Mouse (Mus musculus) gastrocnemius, postnatal 10 days (tissue): ENCODE measurements around the gene Washc1. TPM values are rescaled to one million over a fixed set of nuclear protein-coding genes. Genes with fewer than 3 reads are reported as not detected.
"Not testable (repeated sequence)": the region's sequence is repeated elsewhere in the genome, so short reads cannot be mapped to it uniquely, and the experiment has no call there.

Experiments
- DNase-seq: peaks from one replicate; pipeline ENCODE4 v3.0.0; 2021; ENCODE audit warnings: mixed read lengths
- long read RNA-seq, 2 experiments: library from polyadenylated mRNA; stranded (forward); transcript quantifications; one replicate each; pipeline ENCODE4 v2.0.0; 2021
- total RNA-seq, 2 experiments: library from RNA; stranded (reverse); gene quantifications; 2 replicates each; pipeline ENCODE4 v1.2.3; 2021

Gene Washc1
- 10 to 100 TPM; 16.4 to 17.2 TPM for total RNA-seq
- long read RNA-seq, experiment 1, transcript Washc1-201 (11 exons, 2,905 nt) = major isoform, 7 of 16 reads
- long read RNA-seq, experiment 1, partial matches to known transcripts = 1 of 16 reads
- long read RNA-seq, experiment 1, other reads (novel, unspliced or antisense) = 4 of 16 reads
- long read RNA-seq, experiment 2, partial matches to known transcripts = 1 of 8 reads
- long read RNA-seq, experiment 2, other reads (novel, unspliced or antisense) = 1 of 8 reads

DNA sequence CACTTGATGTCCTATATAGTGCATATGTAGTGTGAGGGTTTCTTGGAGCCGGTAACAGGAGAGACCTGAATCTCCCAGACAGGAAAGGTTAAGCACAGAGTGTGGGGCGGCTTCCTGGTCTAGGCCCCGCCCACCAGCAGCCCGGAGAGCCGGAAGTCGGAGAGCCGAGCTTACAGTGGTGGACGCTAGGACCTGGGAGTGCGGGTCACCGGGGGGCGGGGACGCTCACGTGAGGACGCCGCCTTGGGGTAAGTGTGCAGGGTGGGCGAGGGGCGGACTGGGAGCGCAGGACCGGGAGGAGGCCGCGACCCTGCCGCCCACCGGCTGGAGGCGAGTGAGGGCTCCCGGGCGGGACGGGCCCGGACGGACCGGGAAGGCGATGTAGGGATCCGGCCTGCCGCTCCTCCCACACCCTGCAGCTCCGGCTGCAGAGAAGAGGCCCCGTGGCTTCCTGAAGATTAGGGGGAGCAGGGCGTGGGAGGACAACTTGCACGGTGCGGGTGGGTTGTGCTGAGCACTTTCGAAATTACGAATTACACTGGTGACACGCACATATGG, at the start of gene Washc1:
TSS of gene Washc1 (plus strand) at position 144 of the 558 bp plus-strand sequence.
- peak; percentile 88 for DNase-seq

GRCm38 (mm10) chr17:66065115-66065514, 46.2 kb upstream of the Washc1 start:
- DNase-seq = no peak

- not testable (repeated sequence) for DNase-seq
These were observed 42.3 kb upstream of the Washc1 start for GRCm38 (mm10) chr17:66069036-66069435.

- DNase-seq = no peak
These were observed 37.4 kb upstream of the Washc1 start for GRCm38 (mm10) chr17:66073971-66074370.

DNA sequence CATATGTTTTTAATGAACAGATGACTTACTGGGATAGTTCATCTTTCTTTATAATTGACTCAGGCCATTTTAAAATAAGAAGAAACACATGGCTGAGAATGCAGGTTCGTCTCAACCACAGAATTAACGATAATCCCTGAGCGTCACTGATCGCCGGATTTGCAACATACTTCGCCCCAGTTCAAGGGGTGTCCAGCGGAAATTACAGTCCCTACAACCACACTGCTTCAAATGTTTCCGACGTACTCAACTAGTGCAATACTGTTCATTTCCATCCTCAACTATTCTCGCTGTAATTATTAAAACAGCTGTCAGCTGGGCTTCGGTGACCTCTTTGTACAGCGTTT, 35.5 kb upstream of the Washc1 start:
- no peak for DNase-seq

- DNase-seq = peak; percentile 52
These were observed 35.0 kb upstream of the Washc1 start for GRCm38 (mm10) chr17:66076174-66076927.

DNA sequence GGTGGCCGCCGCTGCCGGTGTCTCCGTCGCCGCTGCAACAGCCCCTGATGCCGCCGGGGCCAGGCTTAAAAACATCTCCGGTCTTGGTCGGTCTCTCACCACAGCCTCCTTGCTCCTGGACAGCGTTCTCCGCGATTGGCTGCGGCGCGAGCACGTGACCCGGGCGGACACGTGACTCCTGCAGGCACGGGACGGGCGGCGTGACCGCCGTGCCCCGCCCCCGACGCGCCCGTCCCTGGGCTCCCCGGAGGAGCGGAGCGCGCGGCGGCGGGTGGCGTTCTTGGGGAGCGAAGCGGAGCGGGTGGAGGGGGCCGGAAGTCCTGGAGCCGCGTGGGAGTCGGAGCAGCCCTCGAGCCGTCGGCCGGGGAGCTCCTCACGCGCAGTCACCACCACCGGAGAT, 34.4 kb upstream of the Washc1 start, which contains the start of gene Ankrd12:
TSS of gene Ankrd12 (minus strand) at position 156 of the 400 bp plus-strand sequence.
- peak; percentile 96 for DNase-seq

- DNase-seq = no peak
These were observed 33.9 kb upstream of the Washc1 start for GRCm38 (mm10) chr17:66077437-66077850.

DNA sequence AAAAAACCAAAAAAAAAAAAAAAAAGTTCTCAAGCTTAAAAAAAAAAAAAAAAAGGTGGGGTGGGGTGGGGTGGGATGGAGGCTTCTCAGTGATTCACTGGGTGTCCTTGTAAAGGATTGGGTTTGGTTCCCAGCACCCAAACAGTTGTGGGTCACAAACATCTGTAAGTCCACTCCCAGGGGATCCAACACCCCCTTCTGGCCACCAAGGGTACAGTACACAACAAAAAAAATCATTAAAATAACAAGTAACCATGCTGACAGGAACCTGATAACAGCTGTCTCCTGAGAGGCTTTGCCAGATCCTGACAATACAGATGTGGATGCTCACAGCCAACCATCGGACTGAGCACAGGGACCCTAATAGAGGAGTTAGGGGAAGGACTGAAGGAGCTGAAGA, 26.9 kb upstream of the Washc1 start:
- no peak for DNase-seq

GRCm38 (mm10) chr17:66085038-66085437, 26.3 kb upstream of the Washc1 start:
- DNase-seq = no peak

DNA sequence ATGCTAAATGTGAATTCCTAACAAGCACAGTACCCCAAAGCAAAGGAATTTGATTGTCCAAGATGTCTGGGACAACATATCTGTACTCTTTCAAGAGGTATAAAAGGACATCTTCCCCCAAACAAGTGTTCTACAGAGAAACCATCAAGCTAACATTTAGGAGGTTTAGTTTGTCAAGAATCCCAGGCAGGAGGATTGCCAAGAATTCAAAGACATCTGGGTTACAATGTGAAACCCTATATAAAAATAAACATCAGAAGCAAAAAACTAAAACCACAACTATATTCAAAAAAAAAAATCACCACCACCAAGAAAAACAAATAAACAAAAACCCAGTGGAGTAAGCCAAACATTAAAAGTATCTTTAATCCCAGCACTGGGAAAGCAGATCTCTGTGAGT, 21.1 kb upstream of the Washc1 start:
- DNase-seq = no peak

GRCm38 (mm10) chr17:66091392-66091791, 20.0 kb upstream of the Washc1 start:
- no peak for DNase-seq

- DNase-seq = no peak
These were observed 19.3 kb upstream of the Washc1 start for GRCm38 (mm10) chr17:66092065-66092464.

- no peak for DNase-seq
These were observed 18.7 kb upstream of the Washc1 start for GRCm38 (mm10) chr17:66092664-66093063.

GRCm38 (mm10) chr17:66100566-66101379, 10.6 kb upstream of the Washc1 start:
- DNase-seq = no peak

DNA sequence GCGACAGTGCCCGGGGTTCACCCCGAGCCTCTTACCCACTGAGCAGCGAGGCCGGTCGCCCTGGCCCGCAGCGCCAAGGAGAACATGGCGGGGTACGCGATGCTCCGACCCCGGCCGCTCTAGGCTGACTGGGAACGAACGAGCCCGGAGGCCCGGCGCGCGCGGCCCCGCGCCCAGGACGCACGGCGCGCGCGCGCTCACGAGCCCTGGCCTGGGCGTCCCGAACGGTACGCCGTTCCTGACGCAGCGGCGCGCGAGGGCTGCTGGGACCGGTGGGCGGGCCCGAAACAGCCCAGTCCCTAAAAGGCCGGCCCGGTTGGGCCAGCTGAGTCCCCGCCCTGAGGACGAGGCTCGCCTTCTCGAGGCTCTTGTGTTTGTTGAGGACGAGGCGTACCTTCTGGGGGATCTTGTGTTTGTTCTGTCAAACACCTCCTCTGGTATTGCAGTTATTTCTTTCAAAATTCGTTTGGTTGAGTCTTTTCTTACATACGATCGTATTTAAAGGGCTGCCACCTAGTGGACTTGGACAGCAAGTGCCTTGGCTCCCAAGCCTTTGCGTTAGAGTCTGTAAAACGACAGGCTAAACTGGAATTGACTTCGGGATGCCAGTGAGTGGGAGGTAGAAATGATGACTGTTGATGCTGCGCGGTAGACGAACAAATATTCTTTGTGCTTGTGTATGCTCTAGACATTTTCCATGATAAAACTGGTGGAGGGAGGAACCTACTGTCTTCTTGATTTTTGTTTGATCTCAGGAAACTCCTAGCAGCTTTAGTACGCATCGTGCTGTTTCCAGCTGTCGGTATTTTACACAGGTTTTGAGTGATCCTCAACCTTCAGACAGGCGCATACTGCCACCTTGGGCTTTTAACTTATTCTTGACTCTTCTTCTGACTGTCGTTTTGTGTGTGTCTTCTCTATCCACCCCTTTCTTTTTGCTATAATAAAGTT, 9.7 kb upstream of the Washc1 start, which contains the start of gene Ndufv2:
TSS of gene Ndufv2 (minus strand) at position 180 of the 951 bp plus-strand sequence.
- DNase-seq = peak; percentile 93

- no peak for DNase-seq
These were observed 7.3 kb upstream of the Washc1 start for GRCm38 (mm10) chr17:66104076-66104475.

GRCm38 (mm10) chr17:66106601-66107267, 4.6 kb upstream of the Washc1 start:
- peak; percentile 64 for DNase-seq

DNA sequence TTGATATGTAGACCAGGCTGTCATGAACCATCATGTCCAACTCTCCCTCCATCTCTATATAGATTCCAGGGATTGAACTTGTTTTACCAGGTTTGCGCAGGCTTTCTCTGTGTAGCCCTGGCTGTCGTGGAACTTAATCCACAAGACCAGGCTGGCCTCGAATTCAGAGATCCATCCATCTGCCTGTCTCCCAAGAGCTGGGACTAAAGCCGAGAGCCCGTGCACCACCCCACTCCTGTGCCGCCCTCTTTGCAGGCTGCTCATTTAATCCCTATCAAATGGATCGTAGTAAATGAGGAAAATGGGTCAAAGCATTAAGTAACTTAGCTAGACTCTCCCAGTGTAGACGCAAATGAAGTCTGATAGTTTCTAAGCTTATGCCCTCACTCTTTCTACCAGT, 3.9 kb upstream of the Washc1 start:
- no peak for DNase-seq

DNA sequence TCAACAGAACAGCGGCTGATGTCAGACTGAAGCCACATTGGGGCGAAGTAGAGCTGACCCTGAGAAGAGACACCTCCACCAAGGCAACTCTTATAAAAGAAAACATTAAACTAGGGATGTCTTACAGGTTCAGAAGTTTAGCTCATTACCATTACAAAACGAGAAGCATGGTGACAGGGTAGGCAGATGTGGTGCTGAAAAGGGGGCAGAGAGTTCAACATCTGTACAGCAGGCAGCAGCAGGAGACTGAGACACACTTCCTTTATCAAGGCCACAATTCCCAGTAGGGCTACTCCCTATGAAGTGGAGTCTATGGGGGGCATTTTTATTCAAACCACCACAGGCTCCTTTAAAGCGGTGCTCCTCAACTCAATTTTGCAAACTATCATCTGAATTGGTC, 3.1 kb upstream of the Washc1 start:
- DNase-seq = no peak

DNA sequence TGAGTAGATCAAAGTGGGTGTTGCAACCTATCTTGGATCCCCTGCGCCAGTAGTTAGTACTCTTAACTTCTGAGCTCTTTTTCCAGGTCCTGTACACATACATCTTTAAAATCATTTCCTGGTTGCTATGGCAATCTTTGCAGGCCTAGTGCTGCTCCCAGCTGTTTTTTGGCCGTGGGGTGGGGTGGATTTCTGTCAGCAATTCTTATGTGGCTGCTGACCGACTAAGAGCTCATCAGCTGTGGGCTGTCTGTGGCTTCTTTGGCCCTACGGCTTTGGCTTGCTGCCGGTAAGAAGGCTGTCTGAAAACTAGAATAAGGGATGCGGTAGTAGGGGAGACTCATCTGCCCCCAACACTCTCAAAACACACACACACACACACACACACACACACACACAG, 599 bp upstream of the Washc1 start:
- DNase-seq = no peak
